Mouse (Mus musculus): ENCODE measurements around the gene Lin9.
"Not testable (repeated sequence)": the region's sequence is repeated elsewhere in the genome, so short reads cannot be mapped to it uniquely, and the experiment has no call there.

GRCm38 (mm10) chr1:180611842-180612241 lies 29.1 kb upstream of the Lin9 start:
- not testable (repeated sequence) for TF ChIP-seq POLR2A (IDR thresholded peaks at IDR 0.05; ENCODE audit: low read depth, low read length); CTCF (IDR thresholded peaks at IDR 0.05; ENCODE audit: borderline replicate concordance, insufficient read depth, low read length)

Data from embryonic fibroblast, embryonic 13.5 days (primary cell).